Mouse (Mus musculus) gastrocnemius, postnatal 14 days (tissue): ENCODE data around the gene Bcl11b. TPM values are rescaled to one million over a fixed set of nuclear protein-coding genes. Genes with fewer than 3 reads are reported as not detected.

Experiments
- DNase-seq: peaks from one replicate; pipeline ENCODE4 v3.0.0; 2021; ENCODE audit warnings: mixed read lengths
- intact Hi-C: fragments of 180-260 bp; cut with DNase I; formaldehyde crosslinking; loops from one replicate; pipeline ENCODE4 v1.15.1; 2025; ENCODE audit warnings: low total_unique reads
- total RNA-seq, 2 experiments: library from RNA; stranded (reverse); gene quantifications; 2 replicates each; pipeline ENCODE4 v1.2.3; 2021

Gene Bcl11b
- total RNA-seq, 2 experiments from 2014 or later, result 0.06 to 0.11 TPM

DNA sequence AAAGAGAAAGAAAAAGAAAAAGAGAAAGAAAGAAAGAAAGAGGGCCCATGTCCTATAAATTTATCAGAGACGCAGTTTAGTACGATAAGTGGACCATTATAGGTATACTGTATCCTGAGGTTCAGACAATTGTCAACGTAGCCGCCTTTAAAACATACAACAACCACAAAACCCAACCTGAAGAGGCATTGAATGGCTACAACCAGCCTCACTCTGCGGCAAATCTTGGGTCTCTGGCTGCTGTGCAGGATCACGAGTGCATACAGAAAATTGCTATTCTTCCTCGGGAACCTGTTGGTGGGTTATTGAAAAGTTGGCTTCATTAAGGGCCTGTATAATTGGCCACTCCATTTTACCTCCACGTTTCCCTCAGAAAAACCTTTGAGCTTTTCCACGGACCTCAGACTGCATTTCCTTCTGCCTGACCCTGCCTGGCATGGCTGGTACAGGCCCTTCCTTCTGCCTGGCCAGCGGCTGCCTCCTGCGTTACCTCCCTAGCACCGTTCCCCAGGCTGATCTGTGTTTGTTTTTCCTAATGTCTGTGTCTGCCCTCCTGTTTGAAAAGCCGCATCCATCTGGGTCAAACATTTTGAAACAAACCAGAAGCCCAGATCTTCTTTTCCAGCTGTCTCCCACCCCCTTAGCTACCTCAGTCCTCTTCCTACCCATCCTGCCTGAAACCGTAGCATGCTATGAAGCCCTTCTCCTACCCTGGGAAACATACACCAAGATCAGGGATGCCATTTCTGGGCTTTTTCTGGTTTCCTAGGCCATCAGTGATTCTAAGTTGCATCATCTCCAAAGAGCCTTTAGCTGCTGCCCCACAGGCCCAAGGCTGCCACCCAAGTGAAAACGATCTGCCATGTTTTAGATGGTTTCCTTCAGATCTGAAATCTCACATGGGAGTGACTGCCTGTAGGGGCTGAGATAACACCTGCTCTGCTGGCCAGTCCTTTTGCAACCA is 3.4 kb downstream of the Bcl11b start:
- no peak for DNase-seq
- intact Hi-C loops, result no loop called here

GRCm38 (mm10) chr12:107998746-107999145 is 4.7 kb downstream of the Bcl11b start:
- intact Hi-C loops, result no loop called here

DNA sequence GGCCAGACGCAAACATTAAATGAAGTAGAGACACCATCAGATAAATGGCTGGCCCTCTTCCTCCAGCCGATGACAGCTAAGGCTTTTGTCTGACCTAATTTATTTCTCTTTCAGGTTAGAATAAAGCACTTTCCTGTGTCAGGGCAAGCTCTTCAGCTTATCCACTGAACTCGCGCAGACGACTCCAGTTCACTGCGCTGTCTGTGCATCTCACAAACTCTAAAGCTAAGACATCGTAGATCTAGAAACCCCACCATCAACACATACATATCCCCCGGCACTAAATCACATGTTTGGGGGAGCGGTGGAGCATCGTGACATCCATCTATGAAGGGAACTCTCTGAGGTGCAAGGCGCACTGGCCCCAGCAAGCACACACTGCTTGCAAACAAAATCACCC is 5.5 kb downstream of the Bcl11b start:
- intact Hi-C loops, result no loop called here
- DNase-seq, result no peak

More at GRCm38 (mm10) chr12:107998746-107999145, 4.7 kb downstream of the Bcl11b start:
- peak; percentile 74 for DNase-seq

GRCm38 (mm10) chr12:107997241-107997640 is 6.2 kb downstream of the Bcl11b start:
- no peak for DNase-seq
- intact Hi-C loops, result no loop called here

- intact Hi-C loops, result no loop called here
These were observed 6.6 kb downstream of the Bcl11b start for GRCm38 (mm10) chr12:107996773-107997172.

GRCm38 (mm10) chr12:107996216-107996615 is 7.2 kb downstream of the Bcl11b start:
- intact Hi-C loops, result no loop called here
- no peak for DNase-seq

More at GRCm38 (mm10) chr12:107996773-107997172, 6.6 kb downstream of the Bcl11b start:
- DNase-seq, result no peak

DNA sequence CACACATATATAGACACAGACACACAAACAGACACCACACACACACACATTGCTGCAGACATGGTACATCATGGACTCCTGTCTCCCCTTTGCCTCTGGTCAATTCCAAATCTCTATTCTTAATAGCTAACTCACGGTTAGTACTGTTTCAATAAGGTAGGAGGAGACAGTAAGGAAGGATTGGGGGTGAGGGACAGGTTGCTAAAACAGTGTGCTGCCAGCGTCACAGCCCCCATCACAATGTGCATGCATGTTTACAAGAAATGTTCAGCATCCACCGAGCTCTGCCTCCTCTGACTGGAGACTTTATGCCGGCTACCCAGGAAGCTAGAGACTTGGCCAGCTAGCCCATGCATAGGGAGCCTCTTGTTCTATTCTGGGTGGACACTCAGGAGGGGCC is 9.0 kb downstream of the Bcl11b start:
- no peak for DNase-seq
- intact Hi-C loops, result no loop called here

GRCm38 (mm10) chr12:107993029-107993428 is 10.4 kb downstream of the Bcl11b start:
- intact Hi-C loops, result no loop called here
- DNase-seq, result no peak

DNA sequence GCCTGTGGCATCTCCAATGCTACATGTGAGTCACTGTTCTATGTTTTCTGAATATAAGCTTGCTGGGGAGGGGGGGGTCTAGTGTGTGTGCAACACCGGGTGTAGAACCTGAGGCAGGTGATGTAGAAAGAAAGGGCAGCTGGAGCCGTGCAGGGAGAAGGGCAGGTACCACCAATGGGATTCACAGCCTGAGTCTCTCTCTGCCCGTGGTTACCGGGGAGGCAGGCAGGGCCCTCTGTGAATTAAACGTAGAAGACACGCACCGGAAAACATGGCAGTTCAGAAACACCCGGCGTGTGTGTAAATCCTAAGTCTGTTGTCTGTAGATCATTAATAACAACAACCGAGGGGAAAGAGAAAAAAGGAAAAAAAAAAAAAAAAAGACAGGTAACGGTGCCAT is 12.2 kb downstream of the Bcl11b start:
- DNase-seq, result no peak
- intact Hi-C loops, result no loop called here

DNA sequence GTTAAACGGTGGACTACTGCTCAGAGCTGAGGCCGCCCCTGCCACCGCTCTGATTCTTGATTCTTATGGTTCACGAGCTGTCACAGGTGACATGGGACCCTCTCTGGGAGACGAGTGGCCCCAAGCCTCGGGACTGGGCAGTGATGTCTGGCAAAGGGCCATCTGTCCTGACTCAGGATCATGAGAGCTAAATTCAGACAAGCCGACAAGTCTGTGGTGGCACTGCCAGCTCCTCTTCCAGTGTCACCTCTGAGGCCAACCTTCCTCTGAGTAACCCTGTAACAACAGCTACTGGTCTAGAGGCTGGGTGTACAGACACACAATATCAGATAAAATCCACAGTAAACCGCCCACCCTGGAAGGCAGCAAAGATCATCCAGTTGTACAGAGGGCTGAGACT is 20.2 kb downstream of the Bcl11b start:
- DNase-seq, result no peak
- intact Hi-C loops, result no loop called here

DNA sequence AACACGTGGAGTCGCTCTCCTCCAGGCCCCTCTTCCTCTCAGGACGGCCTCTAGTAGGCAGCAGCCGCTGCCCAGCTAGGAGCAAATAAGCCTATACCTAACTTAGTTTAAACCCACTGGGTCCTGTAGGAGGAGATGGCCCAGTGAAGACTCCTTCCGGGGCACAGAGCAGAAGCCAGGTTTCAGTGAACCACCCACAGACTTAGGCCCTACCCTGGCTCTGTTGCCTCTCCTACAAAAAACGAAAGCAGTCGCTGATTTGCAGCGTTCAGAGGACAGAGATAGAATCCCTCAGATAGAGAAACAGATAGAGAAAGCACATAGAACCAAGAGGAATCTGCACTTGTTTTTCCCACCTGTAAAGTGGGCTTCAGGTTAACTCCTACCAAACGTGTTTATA is 21.1 kb downstream of the Bcl11b start:
- DNase-seq, result no peak
- intact Hi-C loops, result no loop called here

DNA sequence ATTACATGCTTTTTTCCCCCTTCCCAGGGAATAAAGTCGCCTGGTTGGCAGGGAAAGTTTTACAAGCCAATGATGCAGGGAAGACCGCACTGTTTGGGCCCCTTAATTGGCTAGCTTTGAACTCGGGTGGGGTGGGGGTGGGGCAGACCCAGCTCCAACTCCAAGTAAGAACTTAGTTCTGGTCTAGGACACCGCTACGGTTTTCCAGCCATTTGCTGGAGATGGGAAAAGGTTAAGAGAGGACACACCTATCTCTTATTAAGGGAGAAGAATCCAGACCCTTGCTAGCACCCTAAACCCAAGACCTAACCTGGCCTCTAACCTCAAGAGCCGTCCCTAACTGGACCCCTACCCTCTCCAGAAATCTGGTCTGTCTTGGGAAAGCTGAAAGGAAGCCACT is 22.2 kb downstream of the Bcl11b start:
- DNase-seq, result no peak
- intact Hi-C loops, result no loop called here

- DNase-seq, result peak; percentile 38
- intact Hi-C loops, result no loop called here
These were observed 23.0 kb downstream of the Bcl11b start for GRCm38 (mm10) chr12:107980261-107980961.

- intact Hi-C loops, result no loop called here
- no peak for DNase-seq
These were observed 23.6 kb downstream of the Bcl11b start for GRCm38 (mm10) chr12:107979710-107980260.

DNA sequence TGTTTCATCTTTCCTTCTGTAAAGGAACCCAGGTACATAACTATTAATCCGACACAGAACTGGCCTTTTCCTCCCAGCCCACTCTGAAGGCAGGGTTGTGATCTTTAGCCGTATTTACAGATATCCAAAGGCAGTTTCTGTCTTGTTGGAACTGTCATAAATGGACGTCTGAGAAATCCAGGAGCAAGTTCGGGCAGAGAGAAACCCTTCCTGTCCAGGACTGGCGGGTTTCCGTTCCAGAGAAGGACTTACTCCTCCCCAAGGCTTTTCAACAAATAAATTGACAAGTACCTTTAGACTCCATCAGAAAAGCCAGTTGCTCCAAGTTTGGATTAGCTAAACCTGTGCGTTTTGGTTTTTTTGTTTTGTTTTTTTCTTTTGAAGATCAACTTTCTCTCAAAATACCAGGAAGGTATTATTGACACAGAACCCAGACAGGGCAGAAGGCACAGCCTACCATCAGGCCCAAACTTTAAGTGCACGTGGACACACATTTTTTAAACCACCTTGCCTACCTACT is 24.6 kb downstream of the Bcl11b start:
- intact Hi-C loops, result no loop called here
- DNase-seq, result no peak

- no peak for DNase-seq
- intact Hi-C loops, result no loop called here
These were observed 25.3 kb downstream of the Bcl11b start for GRCm38 (mm10) chr12:107978063-107978462.

DNA sequence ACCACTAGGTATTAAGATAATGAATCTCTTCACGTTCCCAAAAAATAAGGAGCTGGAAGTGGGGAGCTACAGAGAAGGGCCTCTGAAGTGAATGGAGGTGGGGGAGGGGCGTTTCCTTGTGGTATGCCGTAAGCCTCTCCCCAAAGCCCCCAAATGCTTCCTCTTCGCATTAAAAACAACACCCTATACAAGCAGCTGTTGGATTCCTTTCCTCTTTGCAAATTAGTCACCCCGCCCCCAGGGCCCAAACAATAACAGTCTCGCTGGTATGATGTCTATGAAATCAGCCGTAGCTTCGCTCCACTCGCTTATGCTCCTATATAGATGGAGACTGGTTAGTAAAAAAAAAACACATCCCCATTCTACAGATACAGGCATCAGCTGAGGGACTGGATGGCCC is 25.9 kb downstream of the Bcl11b start:
- no peak for DNase-seq
- intact Hi-C loops, result no loop called here

DNA sequence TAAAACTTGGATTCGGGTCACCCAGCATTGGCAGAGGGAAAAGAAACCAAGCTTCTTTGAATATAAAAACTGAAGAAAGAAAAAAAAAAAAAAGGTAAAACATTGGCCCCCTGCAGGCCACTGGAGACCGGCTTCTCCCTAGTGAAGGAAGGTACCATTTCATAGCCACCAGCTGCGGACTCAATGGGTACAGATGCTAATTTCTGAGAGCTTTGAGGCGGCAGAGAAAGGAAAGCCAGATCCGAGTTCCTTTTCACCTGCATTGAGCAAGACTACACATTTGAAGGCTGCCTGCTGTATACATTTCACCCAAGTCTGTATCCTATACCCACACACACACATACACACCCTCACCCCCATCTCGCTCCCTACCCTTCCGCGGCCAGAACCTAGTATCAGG is 26.3 kb downstream of the Bcl11b start:
- DNase-seq, result no peak
- intact Hi-C loops, result no loop called here

DNA sequence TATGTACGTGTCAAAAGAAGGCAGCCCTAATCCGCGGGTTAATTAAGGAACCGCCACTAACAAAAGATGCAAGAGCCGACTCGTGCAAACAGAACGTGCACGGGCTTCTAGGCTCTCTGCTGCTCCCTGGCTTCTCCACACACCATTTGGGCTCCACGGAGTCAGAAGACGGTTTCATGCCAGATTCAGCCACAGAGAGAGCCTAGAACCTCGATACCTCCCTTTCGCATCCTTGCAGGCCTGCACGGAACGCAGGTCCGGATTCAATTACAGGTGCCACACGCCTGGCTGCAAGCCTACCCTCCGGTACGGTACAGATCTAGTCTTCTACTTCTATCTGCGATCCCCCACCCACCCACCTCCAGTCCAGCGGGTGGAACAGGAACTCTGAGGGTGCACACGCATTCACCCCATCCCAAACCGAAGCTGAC is 26.8 kb downstream of the Bcl11b start:
- DNase-seq, result no peak
- intact Hi-C loops, result no loop called here

DNA sequence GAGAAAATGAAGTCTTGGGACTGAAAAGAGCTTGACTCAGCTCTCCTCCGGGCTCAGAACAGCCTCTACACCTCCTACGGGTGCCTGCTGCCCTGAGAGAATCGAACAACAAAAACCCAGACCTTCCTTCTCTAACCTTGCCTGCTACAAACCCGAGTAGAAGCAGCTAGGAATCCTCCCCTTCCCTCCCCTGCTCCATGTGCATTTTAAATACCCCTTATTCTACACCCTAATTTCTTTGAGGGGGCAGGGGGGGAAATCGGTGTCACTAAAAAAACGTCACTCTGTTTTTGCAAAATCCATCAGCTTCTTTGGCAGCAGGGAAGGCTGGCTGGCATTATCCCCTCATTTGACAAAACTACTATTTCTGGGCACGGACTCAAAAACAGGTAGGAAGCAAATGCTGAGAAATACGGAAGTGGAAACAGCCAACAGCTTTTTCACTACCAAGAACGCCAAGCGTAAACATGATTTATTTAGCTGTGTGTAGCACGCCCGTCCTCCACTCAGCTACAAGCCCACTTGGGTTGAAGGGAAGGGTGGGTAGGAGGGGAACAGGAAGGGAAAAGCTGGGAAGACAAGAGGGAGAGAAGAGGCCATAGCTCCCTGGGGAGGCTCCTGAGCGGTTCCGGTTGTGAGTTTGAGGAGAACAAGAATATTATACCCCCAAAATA is 27.4 kb downstream of the Bcl11b start:
- intact Hi-C loops, result no loop called here
- no peak for DNase-seq
